Mouse (Mus musculus) kidney, adult 2 months (tissue): ENCODE measurements around the gene Nup205.

Source experiments
- CTCF ChIP-seq: fragments of 200-500 bp; conservative IDR thresholded peaks from 2 replicates; pipeline ENCODE4 v1.5.1; 2011; ENCODE audit warnings: low read depth, mild to moderate bottlenecking, control low read depth, low read length, moderate library complexity, mixed read lengths; ENCODE audit not compliant: insufficient read depth, insufficient read length
- POLR2A ChIP-seq: fragments of 200-500 bp; IDR thresholded peaks from one replicate; pipeline ENCODE4 v1.6.1; 2011; ENCODE audit warnings: low read depth, low read length, control low read depth

DNA sequence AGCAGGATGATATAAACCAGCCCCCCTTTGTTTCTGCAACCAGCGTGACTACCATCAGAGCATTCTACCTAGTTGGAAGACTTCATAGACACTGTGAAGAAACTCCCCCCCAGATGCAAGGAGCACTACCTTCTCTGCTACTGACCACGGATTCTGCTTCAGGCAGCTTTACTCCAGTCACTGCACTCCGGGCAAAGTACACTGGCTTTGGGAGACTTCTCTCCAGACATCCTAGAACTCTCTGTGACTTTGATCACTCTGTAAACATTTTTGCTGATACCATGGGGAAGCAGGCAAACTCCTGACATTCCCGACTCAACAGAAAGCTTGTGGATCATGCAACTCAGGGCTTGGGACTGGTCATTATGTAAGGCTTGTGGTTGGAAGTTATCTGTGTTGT lies 8.0 kb upstream of the Nup205 start:
- TF ChIP-seq CTCF (no peak), POLR2A (no peak)
